Mouse (Mus musculus) hindbrain, postnatal 0 days (tissue): Measurements from ENCODE around the gene Gm8247. TPM values are rescaled to one million over a fixed set of nuclear protein-coding genes. Genes with fewer than 3 reads are reported as not detected.
"Not testable (repeated sequence)": the region's sequence is repeated elsewhere in the genome, so short reads cannot be mapped to it uniquely, and the experiment has no call there.

ENCODE experiments used
- ATAC-seq: fragments of 200-750 bp; cut with Nextera tagmentation; 2 replicates; pipeline ENCODE4 v1.8.0; 2017; ENCODE audit warnings: mild to moderate bottlenecking, moderate TSS enrichment, moderate library complexity
- DNase-seq: peaks from one replicate; pipeline ENCODE4 v3.0.0-alpha.2; 2015; ENCODE audit warnings: low spot score
- H3K27ac ChIP-seq: fragments of 300-500 bp; sonication (generic); 2 replicates; pipeline ENCODE4 v1.5.1; 2014; ENCODE audit warnings: mild to moderate bottlenecking
- H3K27me3 ChIP-seq: fragments of 300-500 bp; sonication (generic); 2 replicates; pipeline ENCODE4 v1.6.1; 2014; ENCODE audit warnings: low read length, mixed read lengths; ENCODE audit not compliant: insufficient read depth
- H3K36me3 ChIP-seq: fragments of 300-500 bp; sonication (generic); 2 replicates; pipeline ENCODE4 v1.6.1; 2014; ENCODE audit warnings: low read length, mixed read lengths; ENCODE audit not compliant: insufficient read depth
- H3K4me1 ChIP-seq: fragments of 300-500 bp; sonication (generic); 2 replicates; pipeline ENCODE4 v1.6.1; 2014; ENCODE audit warnings: antibody characterized with exemption, low read length, mixed read lengths; ENCODE audit not compliant: insufficient read depth
- H3K4me2 ChIP-seq: fragments of 300-500 bp; sonication (generic); 2 replicates; pipeline ENCODE4 v1.6.1; 2014; ENCODE audit warnings: low read depth, mild to moderate bottlenecking, low read length, moderate library complexity, mixed read lengths
- H3K4me3 ChIP-seq: fragments of 300-500 bp; sonication (generic); 2 replicates; pipeline ENCODE4 v1.5.1; 2014; ENCODE audit warnings: low read length
- H3K9ac ChIP-seq: fragments of 300-500 bp; sonication (generic); replicated peaks from 2 replicates; pipeline ENCODE4 v1.6.1; 2014; ENCODE audit warnings: mild to moderate bottlenecking, low read length, moderate library complexity, mixed read lengths
- H3K9me3 ChIP-seq: fragments of 300-500 bp; sonication (generic); 2 replicates; pipeline ENCODE4 v1.6.1; 2016; ENCODE audit warnings: low read length, mixed read lengths
- WGBS: fragments of 180-500 bp; shearing (Covaris S2); extraction: QIAGEN DNeasy Blood & Tissue Kit; methylation state at CpG from one replicate; pipeline ENCODE4 v1.1.7; 2014; 5-methylcytosine and 5-hydroxymethylcytosine counted together
- polyA plus RNA-seq: library from polyadenylated mRNA; unstranded; fragments of >200 nt; fragmentation: Nextera tagmentation; extraction: Ambion mirVana; gene quantifications from 2 replicates; pipeline ENCODE4 v1.2.1, GENCODE M21; 2015
- total RNA-seq: library from RNA; depleted of rRNA; stranded (reverse); fragments of >200 nt; gene quantifications from 2 replicates; pipeline ENCODE4 v1.2.3, GENCODE M21; 2014; rRNA removed

The Gm8247 gene
- total RNA-seq (not detected in 2 replicates), polyA plus RNA-seq (0.58 TPM in 1 of 2 replicates, not detected in the other)

DNA sequence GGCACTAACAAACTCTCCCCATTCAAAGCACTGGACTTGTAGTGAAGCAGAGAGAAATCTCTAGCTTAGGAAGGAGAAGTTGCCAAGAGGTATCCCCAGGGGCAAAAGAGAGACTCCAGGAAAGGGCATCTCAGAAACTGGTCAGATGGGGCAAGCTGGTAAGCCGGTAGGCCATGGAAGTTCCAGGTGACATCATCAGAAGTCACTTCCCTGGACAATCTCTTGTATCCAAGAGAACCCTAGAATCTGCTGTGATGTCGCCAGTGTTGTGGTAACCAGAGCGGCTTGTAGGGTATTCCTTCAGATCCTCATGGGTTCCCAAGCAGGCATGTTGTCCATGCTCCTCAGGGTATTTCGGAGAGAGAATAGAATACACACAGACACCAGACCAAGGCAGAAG is at the start of gene Gm8247:
TSS of gene Gm8247 (plus strand) at position 301 of the 400 bp plus-strand sequence.
- not testable (repeated sequence) for H3K27me3 ChIP-seq, H3K9me3 ChIP-seq, H3K4me3 ChIP-seq, H3K4me1 ChIP-seq, ATAC-seq, H3K9ac ChIP-seq, H3K27ac ChIP-seq, DNase-seq, H3K36me3 ChIP-seq, H3K4me2 ChIP-seq
- 89% methylated on average over 4 of the region's 4 CpGs for WGBS

DNA sequence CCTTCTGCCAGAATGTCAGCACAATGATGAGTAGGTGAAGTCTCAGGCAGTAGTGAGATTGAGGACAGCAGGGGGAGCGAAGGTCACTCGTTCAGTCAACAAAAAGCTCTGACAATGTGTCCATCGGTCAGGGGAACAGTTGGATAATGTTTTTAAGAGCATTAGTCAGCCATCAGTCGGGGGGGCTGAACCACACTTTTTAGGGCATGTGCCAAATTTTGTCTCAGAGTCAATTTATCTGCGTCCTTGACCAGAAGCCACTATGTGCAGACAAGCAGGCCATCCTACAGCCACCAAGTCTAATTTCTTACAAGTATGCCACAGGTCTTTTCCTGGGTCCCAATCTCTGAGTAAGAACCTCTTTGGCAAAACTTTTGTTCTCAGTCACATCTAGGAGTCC is 35.0 kb upstream of the Gm8247 start:
- H3K4me2 ChIP-seq, H3K27ac ChIP-seq, H3K4me3 ChIP-seq, H3K36me3 ChIP-seq, ATAC-seq, DNase-seq, H3K4me1 ChIP-seq, H3K9me3 ChIP-seq, H3K9ac ChIP-seq, H3K27me3 ChIP-seq: not testable (repeated sequence)
- 90% methylated on average over 3 of the region's 5 CpGs for WGBS

DNA sequence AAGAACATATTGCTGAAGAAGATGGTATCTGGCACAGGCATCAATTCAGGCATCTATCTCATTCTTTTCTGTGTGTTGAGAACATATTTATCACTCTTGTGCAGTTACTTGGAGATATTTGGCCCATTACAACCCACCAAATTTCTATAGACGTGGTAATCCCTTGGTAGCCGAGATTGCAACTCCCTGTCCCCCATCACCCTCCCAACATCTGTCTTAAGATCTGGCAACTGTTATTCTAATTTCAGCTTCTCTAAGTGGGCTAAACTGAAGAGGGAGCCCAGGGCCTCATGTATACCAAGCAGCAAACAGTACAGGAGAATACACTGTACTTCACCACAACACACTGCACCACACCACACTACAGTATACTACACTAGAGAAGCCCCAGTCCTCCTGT is 8.8 kb downstream of the Gm8247 start:
- DNase-seq, ATAC-seq: not testable (repeated sequence)

DNA sequence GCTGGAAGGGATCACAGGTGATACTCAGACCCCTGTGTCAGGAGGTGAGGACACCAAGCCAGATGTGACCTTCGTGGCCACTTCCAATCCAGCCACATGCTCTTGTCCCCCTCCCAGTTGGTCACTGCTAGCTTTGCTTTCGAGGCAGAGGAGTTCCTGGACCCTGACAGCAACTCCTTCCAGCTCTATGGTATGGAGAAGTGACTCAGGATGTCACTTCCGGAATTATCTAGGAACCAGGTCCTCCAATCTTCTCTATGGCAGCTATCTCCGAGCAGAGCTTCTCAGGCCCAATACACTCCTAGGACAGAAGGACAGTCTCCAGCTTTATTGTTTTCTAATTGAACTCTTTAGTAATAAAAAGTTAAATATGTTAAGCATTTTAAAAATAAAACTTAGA is 44.8 kb downstream of the Gm8247 start, which contains the start of gene Gm5624:
TSS of gene Gm5624 (minus strand) at position 202 of the 400 bp plus-strand sequence.
- WGBS: 80% methylated on average over 4 of the region's 4 CpGs
- H3K4me1 ChIP-seq, H3K9me3 ChIP-seq, H3K4me3 ChIP-seq, H3K9ac ChIP-seq, H3K27ac ChIP-seq, DNase-seq, H3K4me2 ChIP-seq, H3K27me3 ChIP-seq, ATAC-seq, H3K36me3 ChIP-seq: not testable (repeated sequence)

More for the DNA sequence above, 8.8 kb downstream of the Gm8247 start:
- not testable (repeated sequence) for H3K4me1 ChIP-seq, H3K27ac ChIP-seq, H3K27me3 ChIP-seq, H3K4me2 ChIP-seq, H3K36me3 ChIP-seq, H3K9me3 ChIP-seq, H3K9ac ChIP-seq, H3K4me3 ChIP-seq
- 82% methylated on average over 2 of the region's 2 CpGs for WGBS

Other genes with a start within 250 kb of the Gm8247 start
- gene Gm5930, start 244.6 kb upstream of the Gm8247 start, total RNA-seq: not detected in 2 replicates
- gene Gm5930, start 244.6 kb upstream of the Gm8247 start, polyA plus RNA-seq: not detected in 2 replicates
- gene Gm8229, start 217.8 kb upstream of the Gm8247 start, total RNA-seq: not detected in 2 replicates
- gene Gm8229, start 217.8 kb upstream of the Gm8247 start, polyA plus RNA-seq: not detected in 2 replicates
- not detected in 2 replicates for gene Gm3371, start 172.5 kb upstream of the Gm8247 start, total RNA-seq
- not detected in 2 replicates for gene Gm3371, start 172.5 kb upstream of the Gm8247 start, polyA plus RNA-seq
- gene Gm8232, start 149.5 kb upstream of the Gm8247 start, total RNA-seq: not detected in 2 replicates
- gene Gm8232, start 149.5 kb upstream of the Gm8247 start, polyA plus RNA-seq: not detected in 2 replicates
- not detected in 2 replicates for gene BC061237, start 90.7 kb upstream of the Gm8247 start, total RNA-seq
- gene BC061237, start 90.7 kb upstream of the Gm8247 start, polyA plus RNA-seq: 0.24 TPM in 1 of 2 replicates, not detected in the other
- gene Gm17093, start 64.9 kb upstream of the Gm8247 start, total RNA-seq: not detected in 2 replicates
- not detected in 2 replicates for gene Gm17093, start 64.9 kb upstream of the Gm8247 start, polyA plus RNA-seq
- not detected in 2 replicates for gene Gm5624, start 44.8 kb downstream of the Gm8247 start, total RNA-seq
- gene Gm5624, start 44.8 kb downstream of the Gm8247 start, polyA plus RNA-seq: not detected in 2 replicates
- not detected in 2 replicates for gene Gm8257, start 123.3 kb downstream of the Gm8247 start, total RNA-seq
- not detected in 2 replicates for gene Gm8257, start 123.3 kb downstream of the Gm8247 start, polyA plus RNA-seq
- gene Gm8267, start 167.2 kb downstream of the Gm8247 start, total RNA-seq: not detected in 2 replicates
- not detected in 2 replicates for gene Gm8267, start 167.2 kb downstream of the Gm8247 start, polyA plus RNA-seq